Mouse (Mus musculus): ENCODE data around the gene Spg21. TPM values are rescaled to one million over a fixed set of nuclear protein-coding genes. Genes with fewer than 3 reads are reported as not detected.

Spg21 gene
- polyA plus RNA-seq, 1 experiment from 2014 or later = 55.4 TPM

Other genes starting within 250 kb of the Spg21 start
- gene Cilp, start 195.8 kb upstream of the Spg21 start, polyA plus RNA-seq (2015; fragmentation: Nextera tagmentation; extraction: Ambion mirVana) = 0.04 TPM in 1 of 2 replicates, not detected in the other
- 40.4 and 41.3 TPM in 2 replicates for gene Clpx, start 166.7 kb upstream of the Spg21 start, polyA plus RNA-seq (2015; fragmentation: Nextera tagmentation; extraction: Ambion mirVana)
- gene Pdcd7, start 114.8 kb upstream of the Spg21 start, polyA plus RNA-seq (2015; fragmentation: Nextera tagmentation; extraction: Ambion mirVana) = 5.3 and 5.9 TPM in 2 replicates
- 0.34 TPM in 1 of 2 replicates, not detected in the other for gene Ubap1l, start 99.9 kb upstream of the Spg21 start, polyA plus RNA-seq (2015; fragmentation: Nextera tagmentation; extraction: Ambion mirVana)
- gene Kbtbd13, start 69.3 kb upstream of the Spg21 start, polyA plus RNA-seq (2015; fragmentation: Nextera tagmentation; extraction: Ambion mirVana) = 1.7 and 2.3 TPM in 2 replicates
- 5.0 and 5.2 TPM in 2 replicates for gene Rasl12, start 62.4 kb upstream of the Spg21 start, polyA plus RNA-seq (2015; fragmentation: Nextera tagmentation; extraction: Ambion mirVana)
- not detected in 2 replicates for gene Slc51b, start 38.0 kb upstream of the Spg21 start, polyA plus RNA-seq (2015; fragmentation: Nextera tagmentation; extraction: Ambion mirVana)
- 11.8 and 15.9 TPM in 2 replicates for gene Mtfmt, start 25.2 kb upstream of the Spg21 start, polyA plus RNA-seq (2015; fragmentation: Nextera tagmentation; extraction: Ambion mirVana)
- gene Ankdd1a, start 59.2 kb downstream of the Spg21 start, polyA plus RNA-seq (2015; fragmentation: Nextera tagmentation; extraction: Ambion mirVana) = not detected in 2 replicates
- 10.7 and 11.9 TPM in 2 replicates for gene Plekho2, start 119.1 kb downstream of the Spg21 start, polyA plus RNA-seq (2015; fragmentation: Nextera tagmentation; extraction: Ambion mirVana)
- 10.3 and 11.8 TPM in 2 replicates for gene Pif1, start 126.2 kb downstream of the Spg21 start, polyA plus RNA-seq (2015; fragmentation: Nextera tagmentation; extraction: Ambion mirVana)
- 106 and 109 TPM in 2 replicates for gene Rbpms2, start 168.7 kb downstream of the Spg21 start, polyA plus RNA-seq (2015; fragmentation: Nextera tagmentation; extraction: Ambion mirVana)
- 249 and 267 TPM in 2 replicates for gene Oaz2, start 207.1 kb downstream of the Spg21 start, polyA plus RNA-seq (2015; fragmentation: Nextera tagmentation; extraction: Ambion mirVana)

Measured in heart, embryonic 13.5 days (tissue).